Mouse (Mus musculus): ENCODE results near the gene Gm28043.

Gm28043 gene

GRCm38 (mm10) chr17:29627285-29627684 lies 12.6 kb downstream of the Gm28043 start:
- no peak for DNase-seq (ENCODE audit: low spot score)

GRCm38 (mm10) chr17:29628946-29629345 lies 14.3 kb downstream of the Gm28043 start:
- DNase-seq (ENCODE audit: low spot score), result no peak

GRCm38 (mm10) chr17:29629620-29630019 lies 14.9 kb downstream of the Gm28043 start:
- no peak for DNase-seq (ENCODE audit: low spot score)

GRCm38 (mm10) chr17:29632312-29632711 lies 17.6 kb downstream of the Gm28043 start:
- no peak for DNase-seq (ENCODE audit: low spot score)

GRCm38 (mm10) chr17:29635492-29635891 lies 20.8 kb downstream of the Gm28043 start:
- no peak for DNase-seq (ENCODE audit: low spot score)

GRCm38 (mm10) chr17:29636118-29636517 lies 21.4 kb downstream of the Gm28043 start:
- DNase-seq (ENCODE audit: low spot score), result no peak

- no peak for DNase-seq (ENCODE audit: low spot score)
Observed at GRCm38 (mm10) chr17:29637377-29637776, 22.7 kb downstream of the Gm28043 start.

GRCm38 (mm10) chr17:29637895-29638294 lies 23.2 kb downstream of the Gm28043 start:
- no peak for DNase-seq (ENCODE audit: low spot score)

- no peak for DNase-seq (ENCODE audit: low spot score)
Observed at GRCm38 (mm10) chr17:29640971-29641370, 26.3 kb downstream of the Gm28043 start.

- DNase-seq (ENCODE audit: low spot score), result no peak
Observed at GRCm38 (mm10) chr17:29642219-29642618, 27.5 kb downstream of the Gm28043 start.

GRCm38 (mm10) chr17:29658249-29658648 lies 43.6 kb downstream of the Gm28043 start:
- DNase-seq (ENCODE audit: low spot score), result no peak

- DNase-seq (ENCODE audit: low spot score), result peak; percentile 79
Observed at GRCm38 (mm10) chr17:29660076-29660761, 45.5 kb downstream of the Gm28043 start, which contains the start of gene Cmtr1. Gene Cmtr1 (plus strand): TSS chr17:29660595.

GRCm38 (mm10) chr17:29660762-29661391 lies 46.2 kb downstream of the Gm28043 start:
- no peak for DNase-seq (ENCODE audit: low spot score)

- no peak for DNase-seq (ENCODE audit: low spot score)
Observed at GRCm38 (mm10) chr17:29662145-29662544, 47.5 kb downstream of the Gm28043 start.

- no peak for DNase-seq (ENCODE audit: low spot score)
Observed at GRCm38 (mm10) chr17:29668051-29668986, 53.6 kb downstream of the Gm28043 start.

GRCm38 (mm10) chr17:29669030-29669429 lies 54.4 kb downstream of the Gm28043 start:
- DNase-seq (ENCODE audit: low spot score), result no peak

- no peak for DNase-seq (ENCODE audit: low spot score)
Observed at GRCm38 (mm10) chr17:29669936-29670335, 55.3 kb downstream of the Gm28043 start.

GRCm38 (mm10) chr17:29671021-29671420 lies 56.3 kb downstream of the Gm28043 start:
- DNase-seq (ENCODE audit: low spot score), result no peak

GRCm38 (mm10) chr17:29673325-29673724 lies 58.6 kb downstream of the Gm28043 start:
- no peak for DNase-seq (ENCODE audit: low spot score)

- no peak for DNase-seq (ENCODE audit: low spot score)
Observed at GRCm38 (mm10) chr17:29678526-29678925, 63.9 kb downstream of the Gm28043 start.

GRCm38 (mm10) chr17:29679038-29679767 lies 64.5 kb downstream of the Gm28043 start:
- no peak for DNase-seq (ENCODE audit: low spot score)

GRCm38 (mm10) chr17:29680174-29680573 lies 65.5 kb downstream of the Gm28043 start:
- DNase-seq (ENCODE audit: low spot score), result no peak

All from layer of hippocampus, adult 9-10 months (tissue).